Mouse (Mus musculus): ENCODE data around the gene Hps1. TPM values are rescaled to one million over a fixed set of nuclear protein-coding genes. Genes with fewer than 3 reads are reported as not detected.

Hps1 gene
- polyA plus RNA-seq, 1 experiment, result 27.3 TPM

- H3K4me1 ChIP-seq (ENCODE audit: control insufficient read depth, insufficient read depth, insufficient read length, low read length), result peaks cover 8% of the 10 kb centered on the region
- no peak overlapping the region for H3K27ac ChIP-seq (ENCODE audit: insufficient read depth, low read depth, low read length)
- no peak for TF ChIP-seq CTCF (IDR thresholded peaks at IDR 0.05; ENCODE audit: extremely low read depth, insufficient read length, insufficient replicate concordance, low read depth, low read length)
- H3K36me3 ChIP-seq (ENCODE audit: control insufficient read depth, insufficient read depth, low read length), result no peaks in the 10 kb centered on the region
- no peak overlapping the region for H3K4me3 ChIP-seq (ENCODE audit: low read depth, low read length)
- no peaks in the 10 kb centered on the region for H3K27me3 ChIP-seq (ENCODE audit: control insufficient read depth, insufficient read depth, low read length)
- WGBS, result 33% methylated on average over 5 of the region's 5 CpGs
These were observed 44.8 kb downstream of the Hps1 start for GRCm38 (mm10) chr19:42734982-42735381.

DNA sequence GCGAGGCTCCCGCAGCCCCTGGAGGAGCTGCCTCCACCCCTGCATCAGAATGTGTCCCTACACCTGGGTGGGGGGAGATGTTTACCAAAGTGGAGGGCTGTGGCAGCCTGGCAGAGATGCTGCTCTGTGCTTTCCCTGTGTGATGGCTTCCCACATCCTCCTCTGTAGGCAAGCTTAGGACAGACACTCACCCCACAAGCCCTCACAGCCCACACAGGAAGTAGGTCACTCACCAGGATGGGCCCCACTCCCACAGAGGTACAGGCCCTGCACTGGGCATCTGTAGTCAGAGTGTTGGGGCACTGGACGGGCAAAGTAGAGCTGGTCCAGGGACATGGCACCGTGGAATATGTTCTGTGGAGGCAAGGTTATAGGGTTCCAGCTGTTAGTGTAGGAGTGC is 52.4 kb downstream of the Hps1 start:
- TF ChIP-seq POLR2A (IDR thresholded peaks at IDR 0.05; ENCODE audit: low read depth, low read length) (no peak), CTCF (IDR thresholded peaks at IDR 0.05; ENCODE audit: extremely low read depth, insufficient read length, insufficient replicate concordance, low read depth, low read length) (no peak)
- H3K27ac ChIP-seq (ENCODE audit: insufficient read depth, low read depth, low read length), result no peak overlapping the region
- WGBS, result 89% methylated on average over 4 of the region's 4 CpGs
- no peak overlapping the region for H3K4me3 ChIP-seq (ENCODE audit: low read depth, low read length)
- peaks cover under 1% of the 10 kb centered on the region; the same call in 1 of the 2 replicates for H3K4me1 ChIP-seq (ENCODE audit: control insufficient read depth, insufficient read depth, insufficient read length, low read length)
- H3K36me3 ChIP-seq (ENCODE audit: control insufficient read depth, insufficient read depth, low read length), result no peaks in the 10 kb centered on the region
- no peaks in the 10 kb centered on the region for H3K27me3 ChIP-seq (ENCODE audit: control insufficient read depth, insufficient read depth, low read length)

DNA sequence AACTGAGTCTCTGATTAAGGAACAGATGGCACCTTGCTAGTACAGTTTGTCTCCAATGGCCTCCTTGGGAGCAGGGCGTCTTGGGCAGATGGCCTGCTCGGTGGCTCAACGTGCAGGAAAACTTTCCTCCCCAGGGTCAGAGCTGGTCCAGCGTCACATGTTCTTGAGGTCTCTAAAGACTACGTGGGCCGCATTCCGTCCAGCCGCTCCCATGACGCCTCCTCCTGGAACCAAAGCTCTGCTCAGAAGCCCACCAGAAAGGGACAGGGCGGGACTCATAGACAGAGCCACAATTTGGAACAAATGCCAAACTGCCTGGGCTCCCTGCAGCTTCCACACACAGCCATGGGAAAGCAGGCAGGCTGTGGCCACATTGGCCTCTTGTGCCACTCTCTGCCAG is 53.0 kb downstream of the Hps1 start:
- WGBS, result 97% methylated on average over 10 of the region's 10 CpGs
- no peak overlapping the region for H3K27ac ChIP-seq (ENCODE audit: insufficient read depth, low read depth, low read length)
- no peaks in the 10 kb centered on the region for H3K27me3 ChIP-seq (ENCODE audit: control insufficient read depth, insufficient read depth, low read length)
- H3K36me3 ChIP-seq (ENCODE audit: control insufficient read depth, insufficient read depth, low read length), result no peaks in the 10 kb centered on the region
- TF ChIP-seq POLR2A (IDR thresholded peaks at IDR 0.05; ENCODE audit: low read depth, low read length) (no peak), CTCF (IDR thresholded peaks at IDR 0.05; ENCODE audit: extremely low read depth, insufficient read length, insufficient replicate concordance, low read depth, low read length) (no peak)
- no peak overlapping the region for H3K4me3 ChIP-seq (ENCODE audit: low read depth, low read length)
- peaks cover 3% of the 10 kb centered on the region; the same call in 1 of the 2 replicates for H3K4me1 ChIP-seq (ENCODE audit: control insufficient read depth, insufficient read depth, insufficient read length, low read length)

GRCm38 (mm10) chr19:42725973-42726350 is 53.8 kb downstream of the Hps1 start:
- Histone ChIP-seq H3K36me3 (ENCODE audit: control insufficient read depth, insufficient read depth, low read length) (no peaks in the 10 kb centered on the region), H3K4me3 (ENCODE audit: low read depth, low read length) (no peak overlapping the region), H3K27ac (ENCODE audit: insufficient read depth, low read depth, low read length) (no peak overlapping the region), H3K27me3 (ENCODE audit: control insufficient read depth, insufficient read depth, low read length) (no peaks in the 10 kb centered on the region), H3K4me1 (ENCODE audit: control insufficient read depth, insufficient read depth, insufficient read length, low read length) (peaks cover 3% of the 10 kb centered on the region; the same call in 1 of the 2 replicates)
- TF ChIP-seq CTCF (IDR thresholded peaks at IDR 0.05; ENCODE audit: extremely low read depth, insufficient read length, insufficient replicate concordance, low read depth, low read length) (no peak), POLR2A (IDR thresholded peaks at IDR 0.05; ENCODE audit: low read depth, low read length) (no peak)
- WGBS, result 94% methylated on average over 3 of the region's 3 CpGs

GRCm38 (mm10) chr19:42725056-42725972 is 54.5 kb downstream of the Hps1 start:
- WGBS, result 47% methylated on average over 16 of the region's 16 CpGs
- TF ChIP-seq POLR2A (IDR thresholded peaks at IDR 0.05; ENCODE audit: low read depth, low read length), result no peak
- no peak for TF ChIP-seq CTCF (IDR thresholded peaks at IDR 0.05; ENCODE audit: extremely low read depth, insufficient read length, insufficient replicate concordance, low read depth, low read length)

GRCm38 (mm10) chr19:42723302-42723701 is 56.5 kb downstream of the Hps1 start:
- Histone ChIP-seq H3K36me3 (ENCODE audit: control insufficient read depth, insufficient read depth, low read length) (no peaks in the 10 kb centered on the region), H3K4me3 (ENCODE audit: low read depth, low read length) (no peak overlapping the region), H3K27me3 (ENCODE audit: control insufficient read depth, insufficient read depth, low read length) (no peaks in the 10 kb centered on the region), H3K27ac (ENCODE audit: insufficient read depth, low read depth, low read length) (no peak overlapping the region), H3K4me1 (ENCODE audit: control insufficient read depth, insufficient read depth, insufficient read length, low read length) (peaks cover 3% of the 10 kb centered on the region; the same call in 1 of the 2 replicates)
- 74% methylated on average over 6 of the region's 6 CpGs for WGBS
- TF ChIP-seq POLR2A (IDR thresholded peaks at IDR 0.05; ENCODE audit: low read depth, low read length), result no peak
- no peak for TF ChIP-seq CTCF (IDR thresholded peaks at IDR 0.05; ENCODE audit: extremely low read depth, insufficient read length, insufficient replicate concordance, low read depth, low read length)

More at GRCm38 (mm10) chr19:42725056-42725972, 54.5 kb downstream of the Hps1 start:
- Histone ChIP-seq H3K4me1 (ENCODE audit: control insufficient read depth, insufficient read depth, insufficient read length, low read length) (peaks cover 3% of the 10 kb centered on the region; the same call in 1 of the 2 replicates), H3K36me3 (ENCODE audit: control insufficient read depth, insufficient read depth, low read length) (no peaks in the 10 kb centered on the region), H3K27me3 (ENCODE audit: control insufficient read depth, insufficient read depth, low read length) (no peaks in the 10 kb centered on the region), H3K4me3 (ENCODE audit: low read depth, low read length) (no peak overlapping the region), H3K27ac (ENCODE audit: insufficient read depth, low read depth, low read length) (no peak overlapping the region)

GRCm38 (mm10) chr19:42722500-42722899 is 57.3 kb downstream of the Hps1 start:
- WGBS, result 0% methylated on average over 2 of the region's 2 CpGs
- Histone ChIP-seq H3K4me1 (ENCODE audit: control insufficient read depth, insufficient read depth, insufficient read length, low read length) (peaks cover 3% of the 10 kb centered on the region; the same call in 1 of the 2 replicates), H3K27me3 (ENCODE audit: control insufficient read depth, insufficient read depth, low read length) (no peaks in the 10 kb centered on the region), H3K27ac (ENCODE audit: insufficient read depth, low read depth, low read length) (no peak overlapping the region), H3K36me3 (ENCODE audit: control insufficient read depth, insufficient read depth, low read length) (no peaks in the 10 kb centered on the region), H3K4me3 (ENCODE audit: low read depth, low read length) (no peak overlapping the region)
- no peak for TF ChIP-seq POLR2A (IDR thresholded peaks at IDR 0.05; ENCODE audit: low read depth, low read length)
- no peak for TF ChIP-seq CTCF (IDR thresholded peaks at IDR 0.05; ENCODE audit: extremely low read depth, insufficient read length, insufficient replicate concordance, low read depth, low read length)

Data from small intestine, adult 2 months (tissue).